Mouse (Mus musculus): ENCODE data around the gene Crygc. TPM values are rescaled to one million over a fixed set of nuclear protein-coding genes. Genes with fewer than 3 reads are reported as not detected.

Crygc gene
- polyA plus RNA-seq, 1 experiment from 2014 or later: not detected

DNA sequence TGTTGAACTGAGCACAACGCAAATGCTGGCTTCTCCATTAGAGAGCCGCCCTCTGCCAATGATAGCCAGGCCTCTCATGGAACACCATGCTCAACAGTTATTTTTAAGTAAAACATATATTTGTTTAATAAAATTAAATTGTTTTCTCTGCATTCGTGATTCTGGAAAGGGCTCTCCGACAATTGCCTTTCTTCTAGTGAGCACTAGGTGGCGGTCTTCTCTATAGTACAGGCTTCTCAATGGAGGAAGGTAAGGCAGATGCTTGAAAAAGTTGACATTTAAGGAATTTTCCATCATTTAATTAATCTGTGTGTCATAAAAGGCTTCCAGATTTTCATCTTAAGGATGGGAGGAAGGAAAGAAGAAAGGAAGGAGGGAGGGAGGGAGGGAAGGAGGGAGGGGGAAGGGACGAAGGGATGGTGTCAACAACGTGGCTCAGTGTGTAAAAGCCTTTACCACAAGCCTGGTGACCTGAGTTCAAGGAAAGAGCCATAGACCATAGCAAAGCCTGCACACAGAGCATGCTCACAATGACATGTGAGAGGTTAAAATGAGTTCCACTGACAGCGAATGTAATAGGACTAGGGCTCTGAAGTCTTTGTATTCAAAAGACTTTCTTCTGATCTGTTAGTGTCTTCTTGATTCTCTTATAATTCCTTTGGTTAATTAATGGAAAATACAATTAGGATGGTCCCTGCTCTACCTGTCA lies 26.9 kb downstream of the Crygc start:
- Histone ChIP-seq H3K27ac (ENCODE audit: low read depth, low read length) (no peak overlapping the region), H3K9ac (ENCODE audit: low read depth, low read length) (no peak overlapping the region), H3K4me1 (replicated peaks; ENCODE audit: control insufficient read depth, insufficient read depth, low read length) (no peaks in the 10 kb centered on the region), H3K9me3 (ENCODE audit: control insufficient read depth, low read length) (no peaks in the 10 kb centered on the region), H3K4me3 (ENCODE audit: low read depth, low read length) (no peak overlapping the region), H3K36me3 (ENCODE audit: control insufficient read depth, insufficient read depth, low read length) (no peaks in the 10 kb centered on the region), H3K4me2 (no peak overlapping the region), H3K27me3 (replicated peaks; ENCODE audit: control insufficient read depth, insufficient read depth, low read length) (no peaks in the 10 kb centered on the region)
- ATAC-seq (replicated peaks; ENCODE audit: low FRiP score) (no peak), DNase-seq (ENCODE audit: low spot score) (no peak)
- WGBS: 29% methylated on average over 8 of the region's 8 CpGs

- DNase-seq (ENCODE audit: low spot score) (no peak), ATAC-seq (replicated peaks; ENCODE audit: low FRiP score) (no peak)
- no peaks in the 10 kb centered on the region for H3K4me1 ChIP-seq (replicated peaks; ENCODE audit: control insufficient read depth, insufficient read depth, low read length)
- no peak overlapping the region for H3K4me3 ChIP-seq (ENCODE audit: low read depth, low read length)
- no peaks in the 10 kb centered on the region for H3K9me3 ChIP-seq (ENCODE audit: control insufficient read depth, low read length)
- H3K9ac ChIP-seq (ENCODE audit: low read depth, low read length): no peak overlapping the region
- no peak overlapping the region for H3K4me2 ChIP-seq
- 68% methylated on average over 2 of the region's 2 CpGs for WGBS
- no peak overlapping the region for H3K27ac ChIP-seq (ENCODE audit: low read depth, low read length)
- H3K36me3 ChIP-seq (ENCODE audit: control insufficient read depth, insufficient read depth, low read length): no peaks in the 10 kb centered on the region
- H3K27me3 ChIP-seq (replicated peaks; ENCODE audit: control insufficient read depth, insufficient read depth, low read length): no peaks in the 10 kb centered on the region
These were observed 30.1 kb downstream of the Crygc start for GRCm38 (mm10) chr1:65043433-65043832.

- no peak overlapping the region for H3K4me3 ChIP-seq (ENCODE audit: low read depth, low read length)
- ATAC-seq (replicated peaks; ENCODE audit: low FRiP score) (no peak), DNase-seq (ENCODE audit: low spot score) (no peak)
- no peaks in the 10 kb centered on the region for H3K36me3 ChIP-seq (ENCODE audit: control insufficient read depth, insufficient read depth, low read length)
- no peak overlapping the region for H3K9ac ChIP-seq (ENCODE audit: low read depth, low read length)
- H3K9me3 ChIP-seq (ENCODE audit: control insufficient read depth, low read length): no peaks in the 10 kb centered on the region
- WGBS: 83% methylated on average over 3 of the region's 3 CpGs
- H3K27me3 ChIP-seq (replicated peaks; ENCODE audit: control insufficient read depth, insufficient read depth, low read length): no peaks in the 10 kb centered on the region
- no peak overlapping the region for H3K27ac ChIP-seq (ENCODE audit: low read depth, low read length)
- no peak overlapping the region for H3K4me2 ChIP-seq
- no peaks in the 10 kb centered on the region for H3K4me1 ChIP-seq (replicated peaks; ENCODE audit: control insufficient read depth, insufficient read depth, low read length)
These were observed 31.7 kb downstream of the Crygc start for GRCm38 (mm10) chr1:65041837-65042236.

- Histone ChIP-seq H3K4me2 (no peak overlapping the region), H3K9me3 (ENCODE audit: control insufficient read depth, low read length) (no peaks in the 10 kb centered on the region), H3K4me3 (ENCODE audit: low read depth, low read length) (no peak overlapping the region), H3K4me1 (replicated peaks; ENCODE audit: control insufficient read depth, insufficient read depth, low read length) (no peaks in the 10 kb centered on the region), H3K27me3 (replicated peaks; ENCODE audit: control insufficient read depth, insufficient read depth, low read length) (no peaks in the 10 kb centered on the region), H3K27ac (ENCODE audit: low read depth, low read length) (no peak overlapping the region), H3K9ac (ENCODE audit: low read depth, low read length) (no peak overlapping the region), H3K36me3 (ENCODE audit: control insufficient read depth, insufficient read depth, low read length) (no peaks in the 10 kb centered on the region)
- DNase-seq (ENCODE audit: low spot score): no peak
- 66% methylated on average over 6 of the region's 6 CpGs for WGBS
- no peak for ATAC-seq (replicated peaks; ENCODE audit: low FRiP score)
These were observed 32.7 kb downstream of the Crygc start for GRCm38 (mm10) chr1:65040806-65041205.

GRCm38 (mm10) chr1:65039679-65040078 lies 33.8 kb downstream of the Crygc start:
- WGBS: 71% methylated on average over 3 of the region's 3 CpGs
- no peaks in the 10 kb centered on the region for H3K36me3 ChIP-seq (ENCODE audit: control insufficient read depth, insufficient read depth, low read length)
- DNase-seq (ENCODE audit: low spot score) (no peak), ATAC-seq (replicated peaks; ENCODE audit: low FRiP score) (no peak)
- H3K9ac ChIP-seq (ENCODE audit: low read depth, low read length): no peak overlapping the region
- no peak overlapping the region for H3K27ac ChIP-seq (ENCODE audit: low read depth, low read length)
- H3K27me3 ChIP-seq (replicated peaks; ENCODE audit: control insufficient read depth, insufficient read depth, low read length): no peaks in the 10 kb centered on the region
- no peaks in the 10 kb centered on the region for H3K4me1 ChIP-seq (replicated peaks; ENCODE audit: control insufficient read depth, insufficient read depth, low read length)
- H3K4me3 ChIP-seq (ENCODE audit: low read depth, low read length): no peak overlapping the region
- H3K4me2 ChIP-seq: no peak overlapping the region
- H3K9me3 ChIP-seq (ENCODE audit: control insufficient read depth, low read length): no peaks in the 10 kb centered on the region

DNA sequence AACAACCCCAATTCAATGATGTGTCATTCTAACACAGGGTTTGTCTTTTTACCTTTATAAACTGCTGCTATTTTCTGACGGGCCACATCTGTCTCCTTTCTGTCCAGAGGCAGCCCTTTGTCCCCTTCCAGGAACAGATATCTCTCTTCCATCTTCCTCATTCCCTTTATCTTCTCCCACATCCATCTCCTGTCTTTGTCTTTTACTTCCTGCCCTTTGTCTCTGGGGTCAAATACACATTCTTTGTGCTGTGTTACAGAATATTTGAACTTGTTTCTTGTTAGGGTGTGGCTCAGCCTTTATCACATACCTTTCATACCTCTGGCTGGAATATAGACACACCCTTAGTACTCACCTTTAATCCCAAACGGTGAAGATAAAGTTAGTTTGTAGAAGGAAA lies 35.9 kb downstream of the Crygc start:
- DNase-seq (ENCODE audit: low spot score): no peak
- no peaks in the 10 kb centered on the region for H3K9me3 ChIP-seq (ENCODE audit: control insufficient read depth, low read length)
- 36% methylated on average over 2 of the region's 2 CpGs for WGBS
- H3K27ac ChIP-seq (ENCODE audit: low read depth, low read length): no peak overlapping the region
- no peaks in the 10 kb centered on the region for H3K36me3 ChIP-seq (ENCODE audit: control insufficient read depth, insufficient read depth, low read length)
- H3K27me3 ChIP-seq (replicated peaks; ENCODE audit: control insufficient read depth, insufficient read depth, low read length): no peaks in the 10 kb centered on the region
- H3K9ac ChIP-seq (ENCODE audit: low read depth, low read length): no peak overlapping the region
- no peak overlapping the region for H3K4me2 ChIP-seq
- no peak for ATAC-seq (replicated peaks; ENCODE audit: low FRiP score)
- H3K4me3 ChIP-seq (ENCODE audit: low read depth, low read length): no peak overlapping the region
- H3K4me1 ChIP-seq (replicated peaks; ENCODE audit: control insufficient read depth, insufficient read depth, low read length): no peaks in the 10 kb centered on the region

DNA sequence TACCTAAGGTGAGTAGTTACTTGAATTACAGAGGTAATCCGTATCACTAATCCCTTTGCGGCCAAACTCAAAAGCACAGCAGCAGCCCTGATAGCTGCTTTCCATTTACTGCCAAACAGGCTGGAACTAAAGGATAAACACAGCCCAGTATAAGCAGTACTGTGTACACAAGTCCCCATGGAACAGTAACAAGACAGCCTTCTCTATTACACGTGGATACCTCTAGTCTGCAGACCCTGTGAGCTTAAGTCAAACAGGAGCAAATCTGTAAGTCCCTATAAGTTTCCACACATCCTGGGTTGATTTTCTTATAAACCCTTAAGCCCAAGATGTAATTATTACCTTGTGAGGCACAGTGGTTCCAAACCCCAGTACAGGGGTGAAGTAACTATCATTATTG lies 38.0 kb downstream of the Crygc start:
- no peaks in the 10 kb centered on the region for H3K27me3 ChIP-seq (replicated peaks; ENCODE audit: control insufficient read depth, insufficient read depth, low read length)
- H3K36me3 ChIP-seq (ENCODE audit: control insufficient read depth, insufficient read depth, low read length): no peaks in the 10 kb centered on the region
- H3K27ac ChIP-seq (ENCODE audit: low read depth, low read length): no peak overlapping the region
- H3K4me1 ChIP-seq (replicated peaks; ENCODE audit: control insufficient read depth, insufficient read depth, low read length): no peaks in the 10 kb centered on the region
- H3K4me3 ChIP-seq (ENCODE audit: low read depth, low read length): no peak overlapping the region
- no peaks in the 10 kb centered on the region for H3K9me3 ChIP-seq (ENCODE audit: control insufficient read depth, low read length)
- no peak for ATAC-seq (replicated peaks; ENCODE audit: low FRiP score)
- DNase-seq (ENCODE audit: low spot score): no peak
- WGBS: 44% methylated on average over 3 of the region's 3 CpGs
- no peak overlapping the region for H3K9ac ChIP-seq (ENCODE audit: low read depth, low read length)
- H3K4me2 ChIP-seq: no peak overlapping the region

GRCm38 (mm10) chr1:65032641-65033040 lies 40.8 kb downstream of the Crygc start, which contains the start of gene Akr1cl:
Gene Akr1cl (minus strand): TSS chr1:65032759.
- ATAC-seq (replicated peaks; ENCODE audit: low FRiP score): no peak
- H3K9ac ChIP-seq (ENCODE audit: low read depth, low read length): no peak within 1 kb of the TSS
- no peak within 1 kb of the TSS for H3K27ac ChIP-seq (ENCODE audit: low read depth, low read length)
- H3K4me3 ChIP-seq (ENCODE audit: low read depth, low read length): no peak within 1 kb of the TSS
- no peak within 1 kb of the TSS for H3K4me2 ChIP-seq
- H3K4me1 ChIP-seq (replicated peaks; ENCODE audit: control insufficient read depth, insufficient read depth, low read length): no peaks in the 10 kb centered on the region
- H3K36me3 ChIP-seq (ENCODE audit: control insufficient read depth, insufficient read depth, low read length): no peaks in the 10 kb centered on the region
- no peaks in the 10 kb centered on the region for H3K9me3 ChIP-seq (ENCODE audit: control insufficient read depth, low read length)
- no peak for DNase-seq (ENCODE audit: low spot score)
- H3K27me3 ChIP-seq (replicated peaks; ENCODE audit: control insufficient read depth, insufficient read depth, low read length): no peaks in the 10 kb centered on the region

DNA sequence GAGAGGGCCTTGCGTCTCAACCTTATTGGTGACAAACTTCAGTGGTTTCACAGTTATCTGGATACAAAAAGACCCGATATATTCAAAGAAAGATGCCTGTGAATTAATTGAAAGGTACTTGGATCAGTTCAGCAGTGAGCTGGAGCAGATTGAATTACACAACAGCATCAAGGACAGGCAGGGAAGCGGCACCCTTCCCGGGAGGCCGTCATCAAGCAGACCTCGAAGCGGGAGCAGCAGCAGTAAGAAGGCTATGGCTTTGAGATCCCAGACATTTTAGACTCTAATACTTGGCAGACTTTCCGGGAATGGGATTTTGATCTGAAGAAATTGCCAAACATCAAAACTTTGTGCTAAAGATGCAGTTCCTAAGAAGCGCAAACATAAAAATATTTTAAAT lies 45.3 kb downstream of the Crygc start:
- Histone ChIP-seq H3K9me3 (ENCODE audit: control insufficient read depth, low read length) (no peaks in the 10 kb centered on the region), H3K36me3 (ENCODE audit: control insufficient read depth, insufficient read depth, low read length) (no peaks in the 10 kb centered on the region), H3K4me3 (ENCODE audit: low read depth, low read length) (no peak overlapping the region), H3K27me3 (replicated peaks; ENCODE audit: control insufficient read depth, insufficient read depth, low read length) (no peaks in the 10 kb centered on the region), H3K27ac (ENCODE audit: low read depth, low read length) (no peak overlapping the region), H3K9ac (ENCODE audit: low read depth, low read length) (no peak overlapping the region), H3K4me1 (replicated peaks; ENCODE audit: control insufficient read depth, insufficient read depth, low read length) (no peaks in the 10 kb centered on the region), H3K4me2 (no peak overlapping the region)
- ATAC-seq (replicated peaks; ENCODE audit: low FRiP score): no peak
- 77% methylated on average over 9 of the region's 9 CpGs for WGBS
- DNase-seq (ENCODE audit: low spot score): no peak
